Mouse (Mus musculus): ENCODE results near the gene Arcn1. TPM values are rescaled to one million over a fixed set of nuclear protein-coding genes. Genes with fewer than 3 reads are reported as not detected.
A peak's percentile ranks its signal among the peaks of the same experiment; 100 is the strongest.

Arcn1 gene
- polyA plus RNA-seq, 1 experiment: 86.7 TPM

DNA sequence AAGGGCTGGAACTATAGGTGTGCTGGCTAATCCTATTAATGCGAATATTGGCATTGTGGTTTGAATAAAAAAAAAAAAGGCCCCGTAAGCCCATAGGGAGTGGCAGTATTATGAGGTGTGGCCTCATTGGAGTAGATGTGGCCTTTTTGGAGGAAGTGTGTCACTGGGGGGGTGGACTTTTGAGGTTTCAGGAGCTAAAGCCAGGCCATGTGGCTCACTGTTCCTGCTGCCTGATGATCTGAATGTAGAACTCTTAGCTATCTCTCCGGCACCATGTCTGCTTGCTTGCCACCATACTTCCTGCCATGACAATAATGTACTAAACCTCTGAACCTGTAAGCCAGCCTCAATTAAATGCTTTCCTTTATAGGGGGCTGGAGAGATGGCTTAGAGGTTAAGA is 20.3 kb downstream of the Arcn1 start:
- Histone ChIP-seq H3K27ac (ENCODE audit: insufficient read depth, low read depth, low read length) (no peak overlapping the region), H3K4me1 (ENCODE audit: control insufficient read depth, insufficient read depth, low read length) (no peaks in the 10 kb centered on the region), H3K4me3 (ENCODE audit: insufficient read depth, low read length) (no peak overlapping the region)
- TF ChIP-seq POLR2A (IDR thresholded peaks at IDR 0.05; ENCODE audit: borderline replicate concordance, low read depth, low read length) (no peak), CTCF (IDR thresholded peaks at IDR 0.05; ENCODE audit: low read depth, low read length) (no peak)

GRCm38 (mm10) chr9:44746666-44747065 is 21.0 kb downstream of the Arcn1 start:
- no peak for TF ChIP-seq CTCF (IDR thresholded peaks at IDR 0.05; ENCODE audit: low read depth, low read length)
- TF ChIP-seq POLR2A (IDR thresholded peaks at IDR 0.05; ENCODE audit: borderline replicate concordance, low read depth, low read length): no peak
- Histone ChIP-seq H3K4me1 (ENCODE audit: control insufficient read depth, insufficient read depth, low read length) (no peaks in the 10 kb centered on the region), H3K4me3 (ENCODE audit: insufficient read depth, low read length) (no peak overlapping the region), H3K27ac (ENCODE audit: insufficient read depth, low read depth, low read length) (no peak overlapping the region)

DNA sequence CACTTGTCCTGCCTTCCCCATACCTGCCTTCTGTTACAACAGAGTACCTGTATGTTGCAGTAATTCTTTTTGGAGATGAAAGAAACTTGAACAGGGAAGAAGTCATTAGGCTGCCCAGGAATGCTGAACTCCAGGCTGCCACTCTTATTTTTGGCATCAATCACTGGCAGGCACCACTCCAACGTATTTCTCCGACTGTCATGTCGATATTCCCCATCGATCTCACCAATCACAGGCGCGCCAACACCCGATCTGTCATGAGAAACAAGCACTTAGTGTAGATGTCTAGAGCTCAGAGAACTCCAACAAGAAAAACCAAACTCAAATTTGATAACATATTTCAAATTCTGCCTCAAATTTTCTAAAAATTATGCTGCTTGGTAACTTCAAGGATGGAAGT is 22.3 kb downstream of the Arcn1 start:
- TF ChIP-seq CTCF (IDR thresholded peaks at IDR 0.05; ENCODE audit: low read depth, low read length) (no peak), POLR2A (IDR thresholded peaks at IDR 0.05; ENCODE audit: borderline replicate concordance, low read depth, low read length) (no peak)
- H3K27ac ChIP-seq (ENCODE audit: insufficient read depth, low read depth, low read length): no peak overlapping the region
- no peaks in the 10 kb centered on the region for H3K4me1 ChIP-seq (ENCODE audit: control insufficient read depth, insufficient read depth, low read length)
- no peak overlapping the region for H3K4me3 ChIP-seq (ENCODE audit: insufficient read depth, low read length)

- H3K27ac ChIP-seq (ENCODE audit: insufficient read depth, low read depth, low read length): no peak overlapping the region
- TF ChIP-seq POLR2A (IDR thresholded peaks at IDR 0.05; ENCODE audit: borderline replicate concordance, low read depth, low read length) (no peak), CTCF (IDR thresholded peaks at IDR 0.05; ENCODE audit: low read depth, low read length) (no peak)
- H3K4me3 ChIP-seq (ENCODE audit: insufficient read depth, low read length): no peak overlapping the region
Observed at GRCm38 (mm10) chr9:44740663-44741192, 26.9 kb downstream of the Arcn1 start.

GRCm38 (mm10) chr9:44737240-44737949 is 30.2 kb downstream of the Arcn1 start:
- Histone ChIP-seq H3K4me3 (ENCODE audit: insufficient read depth, low read length) (no peak overlapping the region), H3K4me1 (ENCODE audit: control insufficient read depth, insufficient read depth, low read length) (peaks cover 2% of the 10 kb centered on the region; the same call in 1 of the 2 replicates), H3K27ac (ENCODE audit: insufficient read depth, low read depth, low read length) (no peak overlapping the region)
- no peak for TF ChIP-seq POLR2A (IDR thresholded peaks at IDR 0.05; ENCODE audit: borderline replicate concordance, low read depth, low read length)
- TF ChIP-seq CTCF (IDR thresholded peaks at IDR 0.05; ENCODE audit: low read depth, low read length): no peak

More at GRCm38 (mm10) chr9:44740663-44741192, 26.9 kb downstream of the Arcn1 start:
- H3K4me1 ChIP-seq (ENCODE audit: control insufficient read depth, insufficient read depth, low read length): no peaks in the 10 kb centered on the region

GRCm38 (mm10) chr9:44736301-44736700 is 31.3 kb downstream of the Arcn1 start:
- H3K4me1 ChIP-seq (ENCODE audit: control insufficient read depth, insufficient read depth, low read length): peaks cover 2% of the 10 kb centered on the region; the same call in 1 of the 2 replicates
- no peak overlapping the region for H3K27ac ChIP-seq (ENCODE audit: insufficient read depth, low read depth, low read length)
- no peak overlapping the region for H3K4me3 ChIP-seq (ENCODE audit: insufficient read depth, low read length)
- TF ChIP-seq CTCF (IDR thresholded peaks at IDR 0.05; ENCODE audit: low read depth, low read length) (no peak), POLR2A (IDR thresholded peaks at IDR 0.05; ENCODE audit: borderline replicate concordance, low read depth, low read length) (no peak)

- TF ChIP-seq POLR2A (IDR thresholded peaks at IDR 0.05; ENCODE audit: borderline replicate concordance, low read depth, low read length) (no peak), CTCF (IDR thresholded peaks at IDR 0.05; ENCODE audit: low read depth, low read length) (no peak)
- Histone ChIP-seq H3K4me3 (ENCODE audit: insufficient read depth, low read length) (no peak overlapping the region), H3K27ac (ENCODE audit: insufficient read depth, low read depth, low read length) (no peak overlapping the region), H3K4me1 (ENCODE audit: control insufficient read depth, insufficient read depth, low read length) (peaks cover 2% of the 10 kb centered on the region; the same call in 1 of the 2 replicates)
Observed at GRCm38 (mm10) chr9:44735886-44736285, 31.8 kb downstream of the Arcn1 start.

DNA sequence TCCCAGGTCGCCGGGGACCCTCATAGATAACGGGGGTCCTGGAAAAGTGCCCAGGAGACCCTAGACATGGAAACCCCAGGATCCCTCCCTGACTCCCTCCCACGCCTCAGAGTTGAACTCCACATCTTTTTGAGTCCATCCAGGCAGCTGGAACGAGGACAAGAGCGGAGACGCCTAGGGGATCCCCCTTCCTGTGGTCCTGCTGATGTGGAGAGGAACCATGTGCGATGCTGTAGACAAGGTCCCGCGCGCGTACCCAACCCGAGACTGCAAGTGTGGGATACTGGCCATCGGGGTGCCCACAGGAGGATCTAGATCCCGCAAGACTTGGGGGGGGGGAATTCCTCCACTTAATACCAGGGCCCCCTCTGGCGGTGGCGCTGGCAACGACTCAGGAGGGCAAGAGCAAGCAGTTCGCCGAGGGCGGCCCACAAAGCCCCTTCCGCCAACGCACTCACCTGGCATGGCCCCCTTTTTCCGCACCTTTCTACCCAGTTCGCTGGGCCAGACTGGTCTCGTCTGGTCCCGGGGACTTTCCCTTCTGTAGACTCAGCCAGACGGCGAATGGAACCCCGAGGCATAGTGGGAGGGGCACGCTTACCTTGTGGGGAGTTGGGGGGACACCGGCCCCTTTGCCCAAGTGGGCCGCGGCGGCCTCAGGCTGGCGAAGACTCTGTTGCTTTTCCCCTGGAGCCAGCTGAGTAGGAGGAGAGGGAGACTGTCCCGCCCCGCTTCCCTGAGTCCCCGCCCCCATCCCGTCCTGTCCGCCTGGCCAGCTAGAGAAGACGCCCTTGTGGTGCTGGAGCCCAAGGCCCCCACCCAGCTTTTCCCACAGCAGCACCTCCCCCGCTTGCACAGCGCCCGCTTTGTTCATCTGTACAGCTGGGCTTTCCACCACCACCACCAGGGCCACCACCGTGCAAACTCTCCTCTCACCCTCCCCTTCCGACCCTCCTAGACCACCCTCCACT is 32.8 kb downstream of the Arcn1 start, which contains the start of gene Phldb1:
TSS of gene Phldb1 (minus strand) at position 675 of the 971 bp plus-strand sequence.
- Histone ChIP-seq H3K27ac (ENCODE audit: insufficient read depth, low read depth, low read length) (no peak within 1 kb of the TSS), H3K4me1 (ENCODE audit: control insufficient read depth, insufficient read depth, low read length) (peaks cover 2% of the 10 kb centered on the region; the same call in 1 of the 2 replicates), H3K4me3 (ENCODE audit: insufficient read depth, low read length) (peak within 1 kb of the TSS; percentile 59)
- TF ChIP-seq POLR2A (IDR thresholded peaks at IDR 0.05; ENCODE audit: borderline replicate concordance, low read depth, low read length) (no peak), CTCF (IDR thresholded peaks at IDR 0.05; ENCODE audit: low read depth, low read length) (peak; percentile 61)

DNA sequence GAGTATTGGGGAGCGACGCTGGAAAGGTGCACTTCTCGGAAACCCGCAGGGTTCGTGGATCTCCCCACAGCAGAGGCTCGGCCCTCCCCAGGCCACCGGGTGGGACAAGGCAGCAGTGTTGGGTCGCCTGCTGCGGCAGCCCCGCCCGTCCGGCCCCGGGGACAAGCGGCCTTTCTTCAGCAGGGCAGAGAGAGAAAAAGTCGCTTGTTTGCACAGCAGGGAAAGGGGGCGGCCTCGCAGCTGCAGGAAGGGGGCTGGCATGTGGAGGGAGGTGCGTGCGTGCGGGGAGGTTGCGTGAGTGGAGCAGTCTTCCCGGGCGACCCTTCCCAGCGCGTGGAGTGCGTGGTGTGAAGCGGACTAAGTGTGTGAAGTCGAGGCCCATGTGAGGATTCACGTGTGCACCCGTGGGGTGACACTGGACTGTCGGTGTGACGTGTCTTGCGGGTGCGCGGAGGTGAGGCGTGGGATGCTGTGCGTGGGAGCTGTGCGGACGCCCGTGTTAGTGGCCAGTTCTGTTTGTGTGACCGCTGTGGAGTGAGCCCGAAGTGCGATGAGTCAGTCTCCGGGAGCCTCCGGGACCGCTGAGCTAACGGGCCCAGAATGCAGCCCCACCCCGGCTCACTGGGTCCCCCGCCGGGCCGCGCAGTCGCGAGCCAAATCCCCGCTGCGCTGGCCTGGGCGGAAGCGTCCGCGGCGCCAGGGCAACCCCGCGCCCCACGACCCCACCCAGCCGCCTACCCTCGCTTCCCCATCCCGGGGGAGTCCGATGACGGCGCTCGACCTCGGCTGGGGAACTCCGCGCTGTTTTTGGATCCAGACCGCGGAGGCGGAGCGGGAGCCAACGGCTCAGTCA is 33.7 kb downstream of the Arcn1 start:
- TF ChIP-seq CTCF (IDR thresholded peaks at IDR 0.05; ENCODE audit: low read depth, low read length) (no peak), POLR2A (IDR thresholded peaks at IDR 0.05; ENCODE audit: borderline replicate concordance, low read depth, low read length) (no peak)
- peak overlapping the region; percentile 59 for H3K4me3 ChIP-seq (ENCODE audit: insufficient read depth, low read length)
- no peak overlapping the region for H3K27ac ChIP-seq (ENCODE audit: insufficient read depth, low read depth, low read length)
- peaks cover 2% of the 10 kb centered on the region; the same call in 1 of the 2 replicates for H3K4me1 ChIP-seq (ENCODE audit: control insufficient read depth, insufficient read depth, low read length)
